Mouse (Mus musculus) ES-Bruce4 (cell line): ENCODE data around the gene Mbnl1.

Experiments
- CTCF ChIP-seq: IDR thresholded peaks from one replicate; pipeline ENCODE4 v1.8.1; 2011; ENCODE audit warnings: low read depth, low read length
- EP300 ChIP-seq: IDR thresholded peaks from 2 replicates; pipeline ENCODE4 v1.6.1; 2011; ENCODE audit warnings: low read depth, low read length; ENCODE audit not compliant: insufficient read depth
- POLR2A ChIP-seq: IDR thresholded peaks from one replicate; pipeline ENCODE4 v1.8.1; 2011; ENCODE audit warnings: low read length; ENCODE audit not compliant: insufficient read depth

GRCm38 (mm10) chr3:60614516-60614915, 141.9 kb downstream of the Mbnl1 start:
- TF ChIP-seq CTCF (no peak), POLR2A (no peak), EP300 (no peak)
